Mouse (Mus musculus) forebrain, embryonic 12.5 days (tissue): Measurements from ENCODE around the gene Cd151. TPM values are rescaled to one million over a fixed set of nuclear protein-coding genes. Genes with fewer than 3 reads are reported as not detected.

ENCODE experiments used
- ATAC-seq: fragments of 200-750 bp; cut with Nextera tagmentation; 2 replicates; pipeline ENCODE4 v1.8.0; 2017; ENCODE audit warnings: moderate TSS enrichment; ENCODE audit not compliant: low FRiP score
- H3K27ac ChIP-seq: fragments of 300-500 bp; sonication (generic); 2 replicates; pipeline ENCODE4 v1.5.1; 2016; ENCODE audit warnings: mild to moderate bottlenecking
- H3K27me3 ChIP-seq: fragments of 300-500 bp; sonication (generic); 2 replicates; pipeline ENCODE4 v1.6.1; 2016; ENCODE audit warnings: mild to moderate bottlenecking
- H3K36me3 ChIP-seq: fragments of 300-500 bp; sonication (generic); replicated peaks from 2 replicates; pipeline ENCODE4 v1.6.1; 2016; ENCODE audit warnings: mild to moderate bottlenecking
- H3K4me1 ChIP-seq: fragments of 300-500 bp; sonication (generic); 2 replicates; pipeline ENCODE4 v1.6.1; 2016
- H3K4me2 ChIP-seq: fragments of 300-500 bp; sonication (generic); 2 replicates; pipeline ENCODE4 v1.6.1; 2016; ENCODE audit warnings: mild to moderate bottlenecking, moderate library complexity
- H3K4me3 ChIP-seq: fragments of 300-500 bp; sonication (generic); replicated peaks from 2 replicates; pipeline ENCODE4 v1.5.1; 2016; ENCODE audit warnings: mild to moderate bottlenecking
- H3K9ac ChIP-seq: fragments of 300-500 bp; sonication (generic); 2 replicates; pipeline ENCODE4 v1.6.1; 2016; ENCODE audit warnings: mild to moderate bottlenecking
- H3K9me3 ChIP-seq: fragments of 300-500 bp; sonication (generic); 2 replicates; pipeline ENCODE4 v1.6.1; 2016
- WGBS: fragments of 180-500 bp; shearing (Covaris S2); methylation state at CpG from one replicate; pipeline ENCODE4 v1.1.7; 2016; 5-methylcytosine and 5-hydroxymethylcytosine counted together
- polyA plus RNA-seq: library from polyadenylated mRNA; unstranded; fragments of >200 nt; fragmentation: Nextera tagmentation; extraction: Ambion mirVana; gene quantifications from 2 replicates; pipeline ENCODE4 v1.2.1, GENCODE M21; 2016

Cd151 gene
- polyA plus RNA-seq, 1 experiment from 2014 or later: 18.2 TPM

DNA sequence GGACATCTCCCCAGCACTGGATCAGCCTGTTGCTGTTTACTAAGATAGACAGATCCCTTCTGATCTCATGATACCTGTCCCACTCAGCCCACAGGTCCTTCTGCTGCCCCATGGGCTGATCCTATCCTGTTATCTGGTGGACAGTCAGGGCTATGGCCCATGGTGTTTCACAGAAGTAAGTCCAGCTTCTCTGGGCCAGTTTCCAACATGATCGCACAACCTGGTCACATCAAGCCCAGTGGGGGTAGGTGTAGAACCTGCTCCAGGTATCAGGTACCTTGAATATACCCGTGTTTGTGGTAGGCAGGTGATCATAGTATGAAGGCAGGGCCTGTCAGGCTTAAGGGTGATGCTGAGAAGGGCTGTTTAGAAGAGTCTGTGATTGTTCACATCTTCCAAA lies 28.2 kb downstream of the Cd151 start:
- H3K27ac ChIP-seq: no peak overlapping the region

GRCm38 (mm10) chr7:141495940-141496339 lies 28.7 kb downstream of the Cd151 start:
- 83% methylated on average over 4 of the region's 4 CpGs for WGBS
- no peak overlapping the region for H3K4me3 ChIP-seq
- H3K9me3 ChIP-seq: no peaks in the 10 kb centered on the region
- H3K27me3 ChIP-seq: no peaks in the 10 kb centered on the region
- H3K4me2 ChIP-seq: no peak overlapping the region
- no peak overlapping the region for H3K9ac ChIP-seq
- no peak for ATAC-seq
- H3K36me3 ChIP-seq: peaks cover 29% of the 10 kb centered on the region; the same call in 1 of the 2 replicates
- no peak overlapping the region for H3K27ac ChIP-seq
- H3K4me1 ChIP-seq: no peaks in the 10 kb centered on the region

More for the DNA sequence above, 28.2 kb downstream of the Cd151 start:
- Histone ChIP-seq H3K9me3 (no peaks in the 10 kb centered on the region), H3K4me3 (no peak overlapping the region), H3K4me1 (no peaks in the 10 kb centered on the region), H3K36me3 (peaks cover 29% of the 10 kb centered on the region; the same call in 1 of the 2 replicates), H3K9ac (no peak overlapping the region), H3K27me3 (no peaks in the 10 kb centered on the region), H3K4me2 (no peak overlapping the region)
- no peak for ATAC-seq
- WGBS: 77% methylated on average over 2 of the region's 2 CpGs

GRCm38 (mm10) chr7:141497600-141497999 lies 30.4 kb downstream of the Cd151 start:
- WGBS: 89% methylated on average over 3 of the region's 3 CpGs
- Histone ChIP-seq H3K36me3 (peaks cover 24% of the 10 kb centered on the region), H3K9me3 (no peaks in the 10 kb centered on the region), H3K4me2 (no peak overlapping the region), H3K4me1 (no peaks in the 10 kb centered on the region), H3K27me3 (no peaks in the 10 kb centered on the region), H3K9ac (no peak overlapping the region), H3K4me3 (no peak overlapping the region), H3K27ac (no peak overlapping the region)
- ATAC-seq: no peak

DNA sequence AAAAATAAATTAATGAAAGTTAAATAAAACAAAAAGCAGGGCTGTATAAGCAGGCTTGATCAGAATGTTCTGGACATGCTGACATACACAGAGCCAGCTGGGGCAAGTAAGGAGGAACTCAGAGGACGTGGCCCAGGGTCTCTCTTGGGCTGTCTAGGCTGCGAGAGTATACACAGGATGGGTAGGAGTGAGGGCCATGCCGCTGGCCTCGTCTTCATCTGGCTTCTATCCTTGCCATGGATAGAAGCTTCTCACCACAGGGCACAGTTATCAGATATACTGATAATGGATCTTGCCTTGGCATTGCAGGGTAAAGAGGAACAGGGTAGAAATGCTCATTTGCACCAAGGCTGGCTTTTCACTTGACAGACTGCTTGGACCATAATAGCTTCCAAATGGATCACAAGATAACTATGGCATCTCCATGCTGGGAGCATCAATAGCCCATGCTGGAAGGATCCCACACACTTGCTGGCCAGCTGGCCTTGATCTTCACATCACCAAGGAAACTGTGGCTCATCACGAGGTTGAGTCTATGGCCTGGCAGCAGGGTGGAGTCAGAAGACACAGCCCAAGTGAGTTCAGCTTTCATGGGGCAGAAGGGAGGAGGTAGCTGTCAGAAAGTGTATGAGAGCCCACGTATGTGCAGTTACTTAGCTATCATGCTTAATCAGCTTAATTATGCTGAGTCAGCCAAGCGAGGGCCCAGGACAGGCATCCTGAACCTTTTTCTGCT lies 34.8 kb downstream of the Cd151 start:
- H3K27me3 ChIP-seq: no peaks in the 10 kb centered on the region
- peaks cover 15% of the 10 kb centered on the region for H3K36me3 ChIP-seq
- H3K9ac ChIP-seq: no peak overlapping the region
- WGBS: 94% methylated on average over 7 of the region's 7 CpGs
- no peak overlapping the region for H3K27ac ChIP-seq
- no peaks in the 10 kb centered on the region for H3K4me1 ChIP-seq
- no peak overlapping the region for H3K4me3 ChIP-seq
- H3K9me3 ChIP-seq: no peaks in the 10 kb centered on the region
- ATAC-seq: no peak
- no peak overlapping the region for H3K4me2 ChIP-seq

DNA sequence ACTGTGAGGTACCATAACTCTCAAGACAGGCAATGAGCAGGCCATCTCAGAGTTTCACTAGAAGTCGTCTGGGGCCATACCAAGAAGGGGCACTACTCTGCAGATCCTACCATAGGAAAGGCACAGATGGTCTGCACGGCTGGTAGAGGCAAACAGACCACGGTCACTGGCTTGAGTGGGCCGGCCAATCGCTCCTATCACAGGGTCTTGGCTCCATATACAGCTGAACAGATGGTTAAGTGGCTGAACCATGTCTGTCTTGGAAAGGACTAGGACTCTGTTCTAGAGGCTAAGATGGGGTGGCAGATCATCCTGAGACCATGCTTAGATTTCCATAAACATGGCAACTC lies 35.3 kb downstream of the Cd151 start:
- 91% methylated on average over 5 of the region's 5 CpGs for WGBS
- Histone ChIP-seq H3K4me2 (no peak overlapping the region), H3K9ac (no peak overlapping the region), H3K4me1 (no peaks in the 10 kb centered on the region), H3K9me3 (no peaks in the 10 kb centered on the region), H3K27me3 (no peaks in the 10 kb centered on the region), H3K36me3 (peaks cover 15% of the 10 kb centered on the region), H3K4me3 (no peak overlapping the region), H3K27ac (no peak overlapping the region)
- ATAC-seq: no peak

DNA sequence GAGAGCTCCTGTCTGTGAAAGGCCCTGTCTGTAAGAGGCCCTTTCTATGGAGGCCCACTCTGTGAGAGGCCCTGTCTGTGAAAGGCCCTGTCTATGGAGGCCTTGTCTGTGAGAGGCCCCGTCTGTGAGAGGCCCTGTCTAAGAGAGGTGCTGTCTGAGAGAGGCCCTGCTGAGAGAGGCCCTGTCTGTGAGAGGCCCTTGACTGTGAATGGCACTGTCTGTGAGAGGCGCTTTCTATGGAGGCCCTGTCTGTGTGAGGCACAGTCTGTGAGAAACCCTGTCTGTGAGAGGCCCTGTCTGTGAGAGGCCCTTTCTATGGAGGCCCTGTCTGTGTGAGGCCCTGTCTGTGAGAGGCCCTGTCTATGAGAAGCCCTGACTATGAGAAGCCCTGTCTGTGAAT lies 39.1 kb downstream of the Cd151 start:
- 79% methylated on average over 2 of the region's 2 CpGs for WGBS
- no peaks in the 10 kb centered on the region for H3K9me3 ChIP-seq
- ATAC-seq: no peak
- H3K36me3 ChIP-seq: peaks cover 23% of the 10 kb centered on the region; the same call in 1 of the 2 replicates
- H3K4me1 ChIP-seq: no peaks in the 10 kb centered on the region
- H3K27ac ChIP-seq: no peak overlapping the region
- H3K9ac ChIP-seq: no peak overlapping the region
- no peak overlapping the region for H3K4me2 ChIP-seq
- no peaks in the 10 kb centered on the region for H3K27me3 ChIP-seq
- no peak overlapping the region for H3K4me3 ChIP-seq

- Histone ChIP-seq H3K36me3 (peaks cover 29% of the 10 kb centered on the region; the same call in 1 of the 2 replicates), H3K4me2 (no peak overlapping the region), H3K4me3 (no peak overlapping the region), H3K4me1 (no peaks in the 10 kb centered on the region), H3K27me3 (no peaks in the 10 kb centered on the region), H3K27ac (peak overlapping the region; percentile 61), H3K9me3 (no peaks in the 10 kb centered on the region), H3K9ac (no peak overlapping the region)
- 0 out of 2 replicates have a peak, but pooled peaks have one; percentile 23 for ATAC-seq
Observed at GRCm38 (mm10) chr7:141508160-141508559, 41.0 kb downstream of the Cd151 start.

- Histone ChIP-seq H3K9me3 (no peaks in the 10 kb centered on the region), H3K4me1 (no peaks in the 10 kb centered on the region), H3K27ac (no peak overlapping the region), H3K27me3 (no peaks in the 10 kb centered on the region), H3K9ac (no peak overlapping the region), H3K4me2 (no peak overlapping the region), H3K36me3 (peaks cover 35% of the 10 kb centered on the region; the same call in 1 of the 2 replicates), H3K4me3 (no peak overlapping the region)
- ATAC-seq: no peak
- WGBS: 94% methylated on average over 5 of the region's 5 CpGs
Observed at GRCm38 (mm10) chr7:141510196-141510595, 43.0 kb downstream of the Cd151 start.

DNA sequence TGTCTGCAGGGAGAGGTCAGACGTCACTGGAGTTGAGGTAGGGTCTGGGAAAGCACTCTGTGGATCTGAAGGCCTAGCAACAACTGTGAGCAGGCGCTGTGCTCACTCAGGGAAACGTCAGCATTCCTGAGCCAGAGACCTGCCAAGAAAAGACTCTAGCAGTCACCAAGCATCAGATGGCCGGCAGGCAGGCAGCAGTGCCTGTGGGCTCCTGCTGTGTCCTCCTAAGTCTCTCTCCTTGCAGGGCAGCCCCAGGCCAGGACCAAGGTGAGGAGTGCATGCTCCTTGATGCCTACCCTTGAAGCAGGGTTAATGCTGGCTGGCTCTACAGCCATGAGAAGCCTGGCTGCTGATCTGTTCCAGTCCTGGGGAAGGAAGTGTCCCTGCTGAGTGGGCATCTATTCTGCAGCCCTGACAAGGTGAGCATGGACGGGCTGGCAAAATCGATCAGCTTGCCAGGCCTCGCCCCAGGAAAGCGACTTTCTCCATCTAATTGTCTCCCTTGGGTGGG lies 43.5 kb downstream of the Cd151 start:
- H3K4me1 ChIP-seq: no peaks in the 10 kb centered on the region
- H3K9me3 ChIP-seq: no peaks in the 10 kb centered on the region
- H3K36me3 ChIP-seq: peaks cover 35% of the 10 kb centered on the region; the same call in 1 of the 2 replicates
- no peak overlapping the region for H3K27ac ChIP-seq
- H3K27me3 ChIP-seq: no peaks in the 10 kb centered on the region
- H3K9ac ChIP-seq: no peak overlapping the region
- no peak for ATAC-seq
- H3K4me2 ChIP-seq: no peak overlapping the region
- 74% methylated on average over 8 of the region's 8 CpGs for WGBS
- H3K4me3 ChIP-seq: no peak overlapping the region

- no peaks in the 10 kb centered on the region for H3K4me1 ChIP-seq
- ATAC-seq: no peak
- H3K36me3 ChIP-seq: peaks cover 9% of the 10 kb centered on the region; the same call in 1 of the 2 replicates
- no peak overlapping the region for H3K4me3 ChIP-seq
- H3K27ac ChIP-seq: no peak overlapping the region
- no peaks in the 10 kb centered on the region for H3K9me3 ChIP-seq
- no peak overlapping the region for H3K9ac ChIP-seq
- 90% methylated on average over 4 of the region's 4 CpGs for WGBS
- H3K27me3 ChIP-seq: no peaks in the 10 kb centered on the region
- no peak overlapping the region for H3K4me2 ChIP-seq
Observed at GRCm38 (mm10) chr7:141517638-141518037, 50.4 kb downstream of the Cd151 start.

- Histone ChIP-seq H3K4me3 (no peak overlapping the region), H3K9me3 (no peaks in the 10 kb centered on the region), H3K4me2 (no peak overlapping the region), H3K36me3 (peaks cover 9% of the 10 kb centered on the region), H3K27ac (no peak overlapping the region), H3K4me1 (no peaks in the 10 kb centered on the region), H3K9ac (no peak overlapping the region), H3K27me3 (no peaks in the 10 kb centered on the region)
- WGBS: 83% methylated on average over 5 of the region's 5 CpGs
- ATAC-seq: no peak
Observed at GRCm38 (mm10) chr7:141518296-141518695, 51.1 kb downstream of the Cd151 start.

DNA sequence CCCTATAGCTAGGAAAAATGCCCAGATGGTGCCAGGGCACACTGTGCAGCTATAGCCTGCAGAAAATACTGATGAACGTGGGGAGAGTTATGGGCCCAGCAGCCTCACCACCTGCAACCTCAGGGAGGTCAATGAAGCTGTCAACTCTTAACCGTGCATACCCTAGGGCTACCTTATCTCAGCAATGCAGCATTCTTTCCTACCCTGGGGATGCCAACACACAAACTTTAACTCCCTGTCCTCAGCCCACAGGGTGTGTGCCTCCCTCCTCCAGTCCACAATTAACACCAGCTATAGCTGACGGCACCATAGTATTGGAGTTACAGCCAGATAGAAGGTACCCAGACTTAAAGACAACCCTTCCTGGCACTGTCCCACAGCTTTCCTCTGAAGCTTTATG lies 51.7 kb downstream of the Cd151 start:
- Histone ChIP-seq H3K9ac (no peak overlapping the region), H3K36me3 (peaks cover 4% of the 10 kb centered on the region), H3K27ac (no peak overlapping the region), H3K4me3 (no peak overlapping the region), H3K9me3 (no peaks in the 10 kb centered on the region), H3K27me3 (no peaks in the 10 kb centered on the region), H3K4me1 (no peaks in the 10 kb centered on the region), H3K4me2 (no peak overlapping the region)
- ATAC-seq: no peak
- 89% methylated on average over 3 of the region's 3 CpGs for WGBS

DNA sequence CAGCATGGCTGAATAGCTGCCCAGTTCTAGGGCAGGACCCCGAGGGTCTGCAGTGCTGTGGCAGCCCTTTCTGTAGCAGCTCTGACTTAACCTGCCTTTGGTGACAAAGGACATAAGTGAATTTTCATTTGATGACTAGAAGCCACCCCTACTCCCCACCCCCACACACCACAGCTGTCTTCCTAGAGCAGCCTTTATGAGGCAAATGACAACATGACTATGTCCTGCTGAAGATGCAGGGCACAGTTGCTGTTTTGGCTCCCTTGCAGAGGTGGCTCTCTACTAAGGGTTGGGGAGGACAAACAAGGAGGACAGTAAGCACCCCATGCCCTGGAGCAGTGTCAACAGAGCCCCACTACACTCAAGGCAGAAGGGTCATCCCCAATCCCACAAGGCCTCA lies 52.6 kb downstream of the Cd151 start:
- WGBS: 78% methylated on average over 1 of the region's 1 CpGs
- Histone ChIP-seq H3K27ac (no peak overlapping the region), H3K4me1 (no peaks in the 10 kb centered on the region), H3K4me2 (no peak overlapping the region), H3K4me3 (no peak overlapping the region), H3K9ac (no peak overlapping the region), H3K27me3 (no peaks in the 10 kb centered on the region), H3K36me3 (peaks cover 3% of the 10 kb centered on the region), H3K9me3 (no peaks in the 10 kb centered on the region)
- no peak for ATAC-seq
